Mouse (Mus musculus): ENCODE data around the gene Pepd. TPM values are rescaled to one million over a fixed set of nuclear protein-coding genes. Genes with fewer than 3 reads are reported as not detected.

The Pepd gene
- total RNA-seq, 1 experiment, result 53.9 TPM

DNA sequence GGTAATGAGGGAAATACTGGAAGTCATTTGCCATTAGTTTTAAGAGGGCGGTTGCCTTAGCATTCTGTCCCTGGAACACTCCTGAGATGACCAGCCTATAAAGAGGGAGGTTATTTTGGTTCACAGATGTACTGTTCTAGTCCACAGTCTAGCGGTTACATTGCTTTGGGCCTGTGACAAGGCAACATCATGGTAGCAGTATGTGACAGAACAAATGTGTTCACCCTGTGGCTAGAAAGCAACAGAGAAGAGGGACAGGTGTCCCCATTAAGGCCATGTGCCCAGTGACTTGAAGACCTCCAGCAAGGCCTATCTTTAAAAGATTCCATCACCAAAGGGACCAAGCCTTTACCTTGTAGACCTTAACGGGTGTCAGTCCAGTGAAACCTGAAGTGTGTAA is 80.6 kb downstream of the Pepd start:
- in situ Hi-C loops (cut with MboI; ENCODE audit: low sequenced_read_pairs in 2 of 2, unreplicated experiment in 2 of 2), result no loop called here

DNA sequence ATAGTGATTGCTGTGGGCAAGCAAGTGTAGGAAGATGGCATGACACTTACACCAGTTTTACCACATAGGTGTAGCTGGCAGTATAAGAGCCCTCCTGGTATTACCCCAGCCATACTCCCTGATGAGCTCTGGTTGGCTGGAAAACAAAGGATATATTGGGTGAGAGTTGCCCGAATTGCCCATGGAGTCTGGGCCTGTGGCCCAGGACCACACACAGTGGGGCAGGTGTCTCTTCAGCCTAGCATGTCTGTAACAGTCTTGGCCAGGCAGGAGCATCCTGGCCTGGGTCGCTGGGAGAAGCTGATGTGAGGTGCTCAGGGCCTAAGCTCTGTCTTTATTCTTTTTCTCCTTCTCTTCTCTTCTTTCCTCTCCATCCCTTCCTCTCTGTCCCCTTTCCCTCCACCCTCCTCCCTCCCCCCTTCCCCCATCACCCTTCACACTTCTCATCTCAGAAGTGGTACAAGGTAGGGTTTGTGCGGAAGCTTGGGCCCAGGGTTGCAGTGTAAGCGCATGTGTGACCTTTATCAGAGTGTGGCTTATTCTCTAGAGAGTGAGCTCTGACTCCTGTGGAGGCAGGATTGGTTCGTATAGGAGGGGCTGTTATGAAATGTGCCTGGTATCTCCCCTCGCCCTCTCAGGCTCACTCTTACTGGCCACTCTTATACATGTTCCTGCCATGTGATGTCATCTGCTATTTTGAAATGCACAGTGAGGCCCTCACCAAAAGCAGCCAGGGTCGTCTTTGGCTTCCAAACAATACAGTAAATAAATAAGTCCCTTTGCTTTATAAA is 83.9 kb downstream of the Pepd start:
- H3K27ac ChIP-seq (ENCODE audit: insufficient read depth, low read depth, low read length, poor library complexity, severe bottlenecking), result no peak overlapping the region
- H3K4me3 ChIP-seq (ENCODE audit: insufficient read depth in 1 of 2, low read depth in 1 of 2, low read length in 2 of 2, poor library complexity in 1 of 2, severe bottlenecking in 1 of 2), result no peak overlapping the region
- DNase-seq (ENCODE audit: low read depth, low spot score), result no peak
- H3K4me1 ChIP-seq (ENCODE audit: control insufficient read depth in 2 of 2, insufficient read depth in 2 of 2, low read length in 2 of 2, poor library complexity in 1 of 2), result peaks cover 0 to 2% of the 10 kb centered on the region in 2 experiments; a peak in 1 of 4 replicates
- TF ChIP-seq CHD2 (IDR thresholded peaks at IDR 0.05; ENCODE audit: low read depth, low read length) (no peak), ZC3H11A (IDR thresholded peaks at IDR 0.05; ENCODE audit: borderline replicate concordance, low read depth, low read length) (no peak), HCFC1 (IDR thresholded peaks at IDR 0.05; ENCODE audit: borderline replicate concordance, insufficient read depth, low read length) (no peak), MAFK (IDR thresholded peaks at IDR 0.05; ENCODE audit: insufficient read depth, low read depth, low read length) (no peak), ZNF384 (IDR thresholded peaks at IDR 0.05; ENCODE audit: low read depth, low read length) (no peak)
- in situ Hi-C loops (cut with MboI; ENCODE audit: low sequenced_read_pairs in 2 of 2, unreplicated experiment in 2 of 2), result no loop called here
- no peaks in the 10 kb centered on the region for H3K9me3 ChIP-seq (ENCODE audit: control insufficient read depth, insufficient read depth, low read depth, low read length)
- H3K36me3 ChIP-seq (ENCODE audit: control insufficient read depth, insufficient read depth, low read length, poor library complexity, severe bottlenecking), result no peaks in the 10 kb centered on the region
- H3K9ac ChIP-seq (ENCODE audit: insufficient read depth, low read depth, low read length, poor library complexity, severe bottlenecking), result no peak overlapping the region

More for the DNA sequence above, 80.6 kb downstream of the Pepd start:
- no peak overlapping the region for H3K27ac ChIP-seq (ENCODE audit: insufficient read depth, low read depth, low read length, poor library complexity, severe bottlenecking)
- no peaks in the 10 kb centered on the region; the same call in 1 of the 2 replicates for H3K36me3 ChIP-seq (ENCODE audit: control insufficient read depth, insufficient read depth, low read length, poor library complexity, severe bottlenecking)
- no peaks in the 10 kb centered on the region for H3K4me1 ChIP-seq (ENCODE audit: control insufficient read depth in 2 of 2, insufficient read depth in 2 of 2, low read length in 2 of 2, poor library complexity in 1 of 2)
- H3K9me3 ChIP-seq (ENCODE audit: control insufficient read depth, insufficient read depth, low read depth, low read length), result no peaks in the 10 kb centered on the region
- DNase-seq (ENCODE audit: low read depth, low spot score), result no peak
- H3K9ac ChIP-seq (ENCODE audit: insufficient read depth, low read depth, low read length, poor library complexity, severe bottlenecking), result no peak overlapping the region
- H3K4me3 ChIP-seq (ENCODE audit: insufficient read depth in 1 of 2, low read depth in 1 of 2, low read length in 2 of 2, poor library complexity in 1 of 2, severe bottlenecking in 1 of 2), result no peak overlapping the region
- TF ChIP-seq CHD2 (IDR thresholded peaks at IDR 0.05; ENCODE audit: low read depth, low read length) (no peak), MAFK (IDR thresholded peaks at IDR 0.05; ENCODE audit: insufficient read depth, low read depth, low read length) (no peak), ZNF384 (IDR thresholded peaks at IDR 0.05; ENCODE audit: low read depth, low read length) (no peak), HCFC1 (IDR thresholded peaks at IDR 0.05; ENCODE audit: borderline replicate concordance, insufficient read depth, low read length) (no peak), ZC3H11A (IDR thresholded peaks at IDR 0.05; ENCODE audit: borderline replicate concordance, low read depth, low read length) (no peak)

GRCm38 (mm10) chr7:35000839-35001238 is 88.7 kb downstream of the Pepd start:
- no peak for TF ChIP-seq MAFK (IDR thresholded peaks at IDR 0.05; ENCODE audit: insufficient read depth, low read depth, low read length)
- peak; percentile 49; the same call in 1 of the 2 replicates for TF ChIP-seq ZC3H11A (IDR thresholded peaks at IDR 0.05; ENCODE audit: borderline replicate concordance, low read depth, low read length)
- Histone ChIP-seq H3K4me3 (ENCODE audit: insufficient read depth in 1 of 2, low read depth in 1 of 2, low read length in 2 of 2, poor library complexity in 1 of 2, severe bottlenecking in 1 of 2) (no peak overlapping the region), H3K27ac (ENCODE audit: insufficient read depth, low read depth, low read length, poor library complexity, severe bottlenecking) (no peak overlapping the region), H3K4me1 (ENCODE audit: control insufficient read depth in 2 of 2, insufficient read depth in 2 of 2, low read length in 2 of 2, poor library complexity in 1 of 2) (peaks cover 0 to 2% of the 10 kb centered on the region in 2 experiments; a peak in 1 of 4 replicates), H3K9ac (ENCODE audit: insufficient read depth, low read depth, low read length, poor library complexity, severe bottlenecking) (no peak overlapping the region), H3K9me3 (ENCODE audit: control insufficient read depth, insufficient read depth, low read depth, low read length) (no peaks in the 10 kb centered on the region), H3K36me3 (ENCODE audit: control insufficient read depth, insufficient read depth, low read length, poor library complexity, severe bottlenecking) (no peaks in the 10 kb centered on the region)
- peak; percentile 38 for DNase-seq (ENCODE audit: low read depth, low spot score)
- in situ Hi-C loops (cut with MboI; ENCODE audit: low sequenced_read_pairs in 2 of 2, unreplicated experiment in 2 of 2), result loop anchor here in 1 of 2 experiments (25.0 kb wide), 1 partner anchor 164 kb away; no protein-coding TSS in a partner anchor

DNA sequence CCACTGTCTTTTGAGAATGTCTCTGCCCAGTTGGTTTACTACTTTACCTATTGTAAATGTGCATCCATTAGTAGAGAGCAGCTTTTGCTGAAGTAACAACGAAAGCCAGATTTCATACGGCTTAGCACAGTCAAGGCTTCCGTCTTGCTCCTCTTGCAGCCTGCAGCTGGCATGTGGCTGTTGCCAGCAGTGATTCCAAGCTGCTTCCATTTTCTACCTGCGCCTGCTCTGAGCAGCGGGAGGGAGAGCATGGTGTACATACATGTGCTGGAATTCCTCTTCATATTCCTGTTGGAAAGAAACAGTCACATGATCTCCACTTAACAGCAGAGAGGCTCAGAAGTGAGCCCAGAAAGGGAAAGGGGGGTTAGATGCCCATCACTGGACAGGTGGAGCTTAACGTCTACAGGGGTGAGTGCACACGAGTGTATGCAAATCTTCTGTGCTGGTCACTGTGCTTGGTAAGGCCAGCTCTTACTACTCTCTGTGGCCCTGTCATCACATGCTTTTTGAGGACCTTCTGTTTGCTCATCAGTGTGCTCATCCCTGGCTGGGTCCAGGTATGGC is 91.1 kb downstream of the Pepd start:
- H3K36me3 ChIP-seq (ENCODE audit: control insufficient read depth, insufficient read depth, low read length, poor library complexity, severe bottlenecking), result no peaks in the 10 kb centered on the region
- no peaks in the 10 kb centered on the region for H3K9me3 ChIP-seq (ENCODE audit: control insufficient read depth, insufficient read depth, low read depth, low read length)
- no peak for DNase-seq (ENCODE audit: low read depth, low spot score)
- H3K9ac ChIP-seq (ENCODE audit: insufficient read depth, low read depth, low read length, poor library complexity, severe bottlenecking), result no peak overlapping the region
- H3K4me3 ChIP-seq (ENCODE audit: insufficient read depth in 1 of 2, low read depth in 1 of 2, low read length in 2 of 2, poor library complexity in 1 of 2, severe bottlenecking in 1 of 2), result no peak overlapping the region
- no peak overlapping the region for H3K27ac ChIP-seq (ENCODE audit: insufficient read depth, low read depth, low read length, poor library complexity, severe bottlenecking)
- in situ Hi-C loops (cut with MboI; ENCODE audit: low sequenced_read_pairs in 2 of 2, unreplicated experiment in 2 of 2), result loop anchor here in 1 of 2 experiments (25.0 kb wide), 1 partner anchor 166 kb away; no protein-coding TSS in a partner anchor
- peaks cover 0 to 2% of the 10 kb centered on the region in 2 experiments; a peak in 1 of 4 replicates for H3K4me1 ChIP-seq (ENCODE audit: control insufficient read depth in 2 of 2, insufficient read depth in 2 of 2, low read length in 2 of 2, poor library complexity in 1 of 2)
- TF ChIP-seq HCFC1 (IDR thresholded peaks at IDR 0.05; ENCODE audit: borderline replicate concordance, insufficient read depth, low read length), result no peak
- no peak for TF ChIP-seq CHD2 (IDR thresholded peaks at IDR 0.05; ENCODE audit: low read depth, low read length)
- TF ChIP-seq ZNF384 (IDR thresholded peaks at IDR 0.05; ENCODE audit: low read depth, low read length), result no peak
- no peak for TF ChIP-seq ZC3H11A (IDR thresholded peaks at IDR 0.05; ENCODE audit: borderline replicate concordance, low read depth, low read length)

Data from ES-E14 (cell line).